In the genomic region with DNA sequence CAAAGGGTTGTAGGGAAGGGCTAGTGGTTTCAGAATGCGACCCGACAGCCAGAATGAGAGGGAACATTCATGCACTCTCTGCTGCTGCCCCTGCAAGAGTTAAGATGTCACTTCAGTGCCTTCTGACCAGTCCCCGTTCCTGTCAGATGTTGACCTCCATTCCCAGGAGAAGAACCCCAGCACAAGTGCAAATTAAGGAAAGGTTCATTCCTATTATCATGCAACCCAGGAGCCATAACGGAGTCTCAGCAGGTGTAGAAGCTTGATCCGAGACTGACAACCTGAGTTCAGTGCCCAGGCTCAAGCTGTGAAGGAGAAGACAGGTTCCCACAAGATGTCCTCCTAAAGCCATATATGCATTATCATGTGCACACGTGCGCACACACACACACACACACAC, we compare ENCODE assay signal across 30 mouse cellular contexts.
"Had no signal": no experiment of that assay in that cellular context is flagged by ENCODE, and none has a peak within 500 bp of the region (broad histone marks: within the 10 kb centered on the region; RNA-seq: fewer than 3 reads in every experiment).

No protein-coding gene starts in this region.

- H3K4me1 ChIP-seq: limb, embryonic 10.5 days; limb, embryonic 12.5 days; limb, embryonic 13.5 days; limb, embryonic 15.5 days; liver, embryonic 12.5 days; liver, embryonic 13.5 days; liver, embryonic 15.5 days; midbrain, embryonic 10.5 days; midbrain, embryonic 12.5 days; midbrain, embryonic 13.5 days; midbrain, embryonic 15.5 days; neural tube, embryonic 12.5 days had no signal

- H3K4me3 ChIP-seq: limb, embryonic 10.5 days; limb, embryonic 12.5 days; limb, embryonic 13.5 days; limb, embryonic 15.5 days; liver, embryonic 12.5 days; liver, embryonic 13.5 days; liver, embryonic 15.5 days; lung, embryonic 15.5 days; megakaryocyte, embryonic 14.5 days; midbrain, embryonic 10.5 days; midbrain, embryonic 12.5 days; midbrain, embryonic 13.5 days; midbrain, embryonic 15.5 days; myocyte; neural tube, embryonic 12.5 days had no signal

- DNase-seq: left cerebral cortex, postnatal 4 days; liver; liver, embryonic 13.5 days; liver, postnatal 0 days; lung, adult 18-20 months; lung, adult 2 months; lung, embryonic 14.5 days; lung, postnatal 10 days; lung, postnatal 14 days; lung, postnatal 36 days; lung, postnatal 4 days; midbrain, embryonic 14.5 days had no signal

- H3K27ac ChIP-seq: limb, embryonic 10.5 days; limb, embryonic 12.5 days; limb, embryonic 13.5 days; limb, embryonic 15.5 days; liver, embryonic 12.5 days; liver, embryonic 13.5 days; liver, embryonic 14.5 days; liver, embryonic 15.5 days; lung, embryonic 15.5 days; macrophage; midbrain, embryonic 10.5 days; midbrain, embryonic 12.5 days; midbrain, embryonic 13.5 days; midbrain, embryonic 15.5 days; neural tube, embryonic 12.5 days had no signal

- ATAC-seq: liver, embryonic 12.5 days; liver, postnatal 0 days; lung, postnatal 0 days; midbrain, embryonic 13.5 days; midbrain, embryonic 15.5 days; midbrain, embryonic 16.5 days had no signal

- H3K36me3 ChIP-seq: limb, embryonic 10.5 days; limb, embryonic 12.5 days; limb, embryonic 13.5 days; limb, embryonic 15.5 days; liver, embryonic 12.5 days; liver, embryonic 13.5 days; liver, embryonic 15.5 days; lung, embryonic 15.5 days; midbrain, embryonic 10.5 days; midbrain, embryonic 12.5 days; midbrain, embryonic 13.5 days; midbrain, embryonic 15.5 days; neural tube, embryonic 12.5 days had no signal

- H3K27me3 ChIP-seq: limb, embryonic 12.5 days; limb, embryonic 13.5 days; limb, embryonic 15.5 days; liver, embryonic 12.5 days; liver, embryonic 13.5 days; liver, embryonic 15.5 days; lung, embryonic 15.5 days; megakaryocyte, embryonic 14.5 days; midbrain, embryonic 12.5 days; midbrain, embryonic 13.5 days; midbrain, embryonic 15.5 days; neural tube, embryonic 12.5 days had no signal

- H3K9me3 ChIP-seq: limb, embryonic 10.5 days; limb, embryonic 12.5 days; limb, embryonic 13.5 days; limb, embryonic 15.5 days; liver, embryonic 12.5 days; liver, embryonic 13.5 days; liver, embryonic 15.5 days; lung, embryonic 15.5 days; megakaryocyte, embryonic 14.5 days; midbrain, embryonic 10.5 days; midbrain, embryonic 12.5 days; midbrain, embryonic 13.5 days; midbrain, embryonic 15.5 days; neural tube, embryonic 12.5 days had no signal
